Mouse (Mus musculus): ENCODE data around the gene Fxyd1.
A peak's percentile ranks its signal among the peaks of the same experiment; 100 is the strongest.

- TF ChIP-seq CTCF (IDR thresholded peaks at IDR 0.05) (peak; percentile 18), EP300 (IDR thresholded peaks at IDR 0.05) (no peak)
Observed at GRCm38 (mm10) chr7:31051321-31052021, 5.5 kb downstream of the Fxyd1 start, which contains the start of gene Fxyd7.
